Mouse (Mus musculus) heart, postnatal 0 days (tissue): ENCODE measurements around the gene Serpinf1.

Source experiments
- CTCF ChIP-seq: IDR thresholded peaks from 2 replicates; pipeline ENCODE4 v1.5.1; 2016; ENCODE audit warnings: antibody characterized with exemption, control low read depth, low read depth
- EP300 ChIP-seq: IDR thresholded peaks from 2 replicates; pipeline ENCODE4 v1.6.1; 2016; ENCODE audit warnings: antibody characterized with exemption, low read depth

- TF ChIP-seq CTCF (no peak), EP300 (no peak)
These were observed 19.0 kb downstream of the Serpinf1 start for GRCm38 (mm10) chr11:75403301-75404052.
